Mouse (Mus musculus): ENCODE data around the gene Cyth1. TPM values are rescaled to one million over a fixed set of nuclear protein-coding genes. Genes with fewer than 3 reads are reported as not detected.

Gene Cyth1
- total RNA-seq, 2 experiments from 2014 or later = 48.9 to 53.8 TPM

- intact Hi-C loops (cut with DNase I) = loop anchor here (2.0 kb wide), 3 partner anchors 19 to 295 kb away; no protein-coding TSS in a partner anchor
- DNase-seq (ENCODE audit: low spot score) = no peak
Measured at GRCm38 (mm10) chr11:118083811-118084210, 164.6 kb downstream of the Cyth1 start.

DNA sequence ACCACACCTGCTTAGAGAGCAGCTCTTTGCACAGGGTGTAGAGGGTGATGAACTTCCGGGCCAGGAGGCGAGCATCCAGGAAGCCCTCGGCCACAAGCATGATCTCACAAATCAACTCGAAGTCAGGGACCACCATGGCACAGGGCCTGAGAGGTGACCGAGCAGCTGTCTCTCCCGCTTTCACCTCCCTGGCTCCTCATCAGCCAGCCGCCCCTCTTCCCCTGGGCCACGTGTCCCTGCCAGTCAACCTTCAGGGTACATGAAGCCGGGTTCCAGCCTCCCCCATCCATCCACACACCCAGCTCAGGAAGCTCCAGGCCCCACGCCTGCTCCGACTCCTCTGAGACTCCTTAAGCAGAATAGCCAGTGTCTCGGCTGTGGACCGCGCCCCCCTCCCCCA, 166.1 kb downstream of the Cyth1 start:
- intact Hi-C loops (cut with DNase I) = loop anchor here (2.0 kb wide), 2 partner anchors 185 to 297 kb away; no protein-coding TSS in a partner anchor
- no peak for DNase-seq (ENCODE audit: low spot score)

Other genes starting within 250 kb of the Cyth1 start
- gene Dnah17, start 118.0 kb downstream of the Cyth1 start, total RNA-seq (2021) = under 1 TPM; 0.06 to 0.10 TPM
- gene Usp36, start 41.7 kb upstream of the Cyth1 start, total RNA-seq (2021) = 10 to 100 TPM; 12.0 to 14.5 TPM
- 1 to 10 TPM in 1 of 2 experiments, under 1 TPM in 1; 0.84 to 1.1 TPM for gene Cep295nl, start 93.9 kb upstream of the Cyth1 start, total RNA-seq (2021)
- 100 to 1,000 TPM; 121 to 138 TPM for gene Timp2, start 107.1 kb upstream of the Cyth1 start, total RNA-seq (2021)
- 10 to 100 TPM; 19.2 to 24.0 TPM for gene Lgals3bp, start 153.5 kb upstream of the Cyth1 start, total RNA-seq (2021)
- 10 to 100 TPM; 16.0 to 17.2 TPM for gene Cant1, start 170.5 kb upstream of the Cyth1 start, total RNA-seq (2021)
- 10 to 100 TPM; 17.7 to 31.0 TPM for gene C1qtnf1, start 179.6 kb upstream of the Cyth1 start, total RNA-seq (2021)
- 1 to 10 TPM; 5.7 to 6.3 TPM for gene Engase, start 228.2 kb upstream of the Cyth1 start, total RNA-seq (2021)

All from heart, postnatal 25 days (tissue).